Mouse (Mus musculus): ENCODE measurements around the gene Olfr1437.
"Not testable (repeated sequence)": the region's sequence is repeated elsewhere in the genome, so short reads cannot be mapped to it uniquely, and the experiment has no call there.

The Olfr1437 gene

GRCm38 (mm10) chr19:12325001-12325400 is at the start of gene Olfr1437:
Olfr1437 (minus strand) TSS chr19:12325101.
- DNase-seq (ENCODE audit: low spot score in 2 of 2) = no peak

- peak; percentile 9 to 48 for DNase-seq (ENCODE audit: low spot score in 2 of 2)
These were observed 49.6 kb upstream of the Olfr1437 start for GRCm38 (mm10) chr19:12374465-12375025.

- DNase-seq (ENCODE audit: low spot score in 2 of 2) = no peak
These were observed 48.1 kb upstream of the Olfr1437 start for GRCm38 (mm10) chr19:12373004-12373403.

GRCm38 (mm10) chr19:12335810-12336209 is 10.9 kb upstream of the Olfr1437 start, which contains the start of gene Olfr1438-ps1:
Olfr1438-ps1 (minus strand) TSS chr19:12335910.
- no peak for DNase-seq (ENCODE audit: low spot score in 2 of 2)

GRCm38 (mm10) chr19:12299030-12299429 is 25.9 kb downstream of the Olfr1437 start, which contains the start of gene Olfr1436:
Olfr1436 (minus strand) TSS chr19:12299130.
- DNase-seq (ENCODE audit: low spot score in 2 of 2) = not testable (repeated sequence)

- DNase-seq (ENCODE audit: low spot score in 2 of 2) = peak; percentile 3 to 5
These were observed 31.9 kb downstream of the Olfr1437 start for GRCm38 (mm10) chr19:12292979-12293378.

- DNase-seq (ENCODE audit: low spot score in 2 of 2) = no peak
These were observed 45.3 kb downstream of the Olfr1437 start, which contains the start of gene Olfr1434 for GRCm38 (mm10) chr19:12279554-12279953. Olfr1434 (plus strand) TSS chr19:12279854.

Data from left cerebral cortex, adult 9 months (tissue).